In the genomic region with DNA sequence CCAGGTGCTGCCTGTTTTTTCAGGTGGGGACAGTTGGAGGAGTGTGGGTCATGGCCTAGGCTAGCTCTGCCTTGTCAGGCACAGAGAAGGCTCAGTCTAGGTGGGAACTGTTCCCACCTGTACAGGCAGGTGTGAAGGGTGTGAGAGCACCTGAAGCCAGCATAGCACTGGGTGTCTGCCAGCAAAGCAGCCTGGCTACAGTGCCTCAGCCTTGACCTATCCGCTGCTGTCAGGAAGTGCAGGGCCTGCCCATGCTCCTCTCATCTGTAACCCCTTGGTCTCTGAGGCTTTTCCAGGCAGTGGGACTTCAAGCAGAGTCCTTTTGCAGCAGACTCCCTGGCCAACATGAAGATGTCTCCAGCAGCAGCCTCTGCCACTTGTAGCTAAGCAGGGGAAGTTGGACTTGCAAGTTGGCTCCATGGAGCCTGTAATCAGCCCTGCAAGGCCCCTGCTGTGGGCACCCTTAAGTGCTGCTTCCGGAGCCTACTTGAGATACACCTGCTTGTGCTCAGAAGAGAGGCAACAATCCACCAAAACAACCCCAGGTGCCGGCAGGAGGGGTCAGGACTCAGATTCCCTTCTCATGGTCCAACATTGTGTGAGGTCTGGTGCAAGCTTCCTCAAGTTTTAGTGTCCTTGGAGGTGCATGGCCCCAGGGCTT, we compare ENCODE assay signal across 10 mouse cellular contexts. TPM values are rescaled to one million over a fixed set of nuclear protein-coding genes. Genes with fewer than 3 reads are reported as not detected.
DNase-seq lines count a peak whose midpoint lies in the region; ATAC-seq lines count a peak whose summit lies in the region.
"Had no signal": no experiment of that assay in that cellular context is flagged by ENCODE, and none has a peak within 500 bp of the region (broad histone marks: within the 10 kb centered on the region; RNA-seq: fewer than 3 reads in every experiment).

No protein-coding gene starts in this region.

- peak overlapping the region; percentile 6; the same call in 1 of the 2 replicates for H3K9ac ChIP-seq in heart, embryonic 13.5 days
- H3K9ac ChIP-seq in neural tube, embryonic 11.5 days (ENCODE audit: low read length) = no peak overlapping the region
- no peak overlapping the region; the same call in 1 of the 2 replicates for H3K9ac ChIP-seq in midbrain, embryonic 14.5 days (replicated peaks; ENCODE audit: low read length)

- no peak overlapping the region for H3K4me3 ChIP-seq in heart, embryonic 13.5 days
- H3K4me3 ChIP-seq in neural tube, embryonic 11.5 days (ENCODE audit: low read depth, low read length) = no peak overlapping the region
- no peak overlapping the region for H3K4me3 ChIP-seq in midbrain, embryonic 14.5 days (replicated peaks; ENCODE audit: low read depth, low read length)

- H3K36me3 ChIP-seq in heart, embryonic 13.5 days = peaks cover 43% of the 10 kb centered on the region
- H3K36me3 ChIP-seq in neural tube, embryonic 11.5 days (ENCODE audit: control insufficient read depth, insufficient read depth, low read length) = no peaks in the 10 kb centered on the region; the same call in none of the 2 replicates
- no peaks in the 10 kb centered on the region for H3K36me3 ChIP-seq in midbrain, embryonic 14.5 days (ENCODE audit: control insufficient read depth, insufficient read depth, low read length)

- no peak for ATAC-seq in heart, embryonic 13.5 days (ENCODE audit: extremely low read depth, insufficient number of reproducible peaks, low FRiP score, low TSS enrichment)
- no peak for ATAC-seq in neural tube, embryonic 11.5 days (ENCODE audit: insufficient read depth, low FRiP score, low TSS enrichment)
- no peak for ATAC-seq in midbrain, embryonic 14.5 days (ENCODE audit: low FRiP score, low TSS enrichment)
- ATAC-seq in activated CD4-positive, CD25-positive, alpha-beta regulatory T cell, adult 4 months = no peak

- no peak for DNase-seq in heart, postnatal 4 days
- DNase-seq in neural tube, embryonic 11.5 days (ENCODE audit: low spot score) = no peak
- DNase-seq in neural tube, embryonic 10.5 days (ENCODE audit: extremely low spot score, low spot score) = no peak
- DNase-seq in midbrain, embryonic 14.5 days = no peak
- peak; percentile 67 for DNase-seq in thymus, postnatal 4 days
- DNase-seq in spleen, adult 18-20 months = no peak
- DNase-seq: cerebellum, adult 2 months; kidney, postnatal 14 days had no signal

- 64% methylated on average over 3 of the region's 3 CpGs for WGBS in heart, embryonic 13.5 days
- 75% methylated on average over 3 of the region's 3 CpGs for WGBS in neural tube, embryonic 11.5 days
- WGBS in midbrain, embryonic 14.5 days = 72% methylated on average over 3 of the region's 3 CpGs

- H3K27me3 ChIP-seq in heart, embryonic 13.5 days (replicated peaks) = no peaks in the 10 kb centered on the region
- no peaks in the 10 kb centered on the region for H3K27me3 ChIP-seq in neural tube, embryonic 11.5 days (ENCODE audit: control insufficient read depth, insufficient read depth, low read length)
- no peaks in the 10 kb centered on the region for H3K27me3 ChIP-seq in midbrain, embryonic 14.5 days (ENCODE audit: control insufficient read depth, insufficient read depth, low read length)

- H3K9me3 ChIP-seq in heart, embryonic 13.5 days = no peaks in the 10 kb centered on the region
- H3K9me3 ChIP-seq in neural tube, embryonic 11.5 days (ENCODE audit: control insufficient read depth, low read length) = no peaks in the 10 kb centered on the region
- H3K9me3 ChIP-seq in midbrain, embryonic 14.5 days (ENCODE audit: control insufficient read depth, low read length) = no peaks in the 10 kb centered on the region

- no peak overlapping the region for H3K4me2 ChIP-seq in heart, embryonic 13.5 days
- H3K4me2 ChIP-seq in neural tube, embryonic 11.5 days (ENCODE audit: low read depth) = no peak overlapping the region
- H3K4me2 ChIP-seq in midbrain, embryonic 14.5 days (ENCODE audit: low read length) = peak overlapping the region; percentile 15; the same call in 1 of the 2 replicates

- 0 out of 2 replicates have a peak overlapping the region, but pooled peaks have one; percentile 9 for H3K27ac ChIP-seq in heart, embryonic 13.5 days (replicated peaks)
- H3K27ac ChIP-seq in neural tube, embryonic 11.5 days (ENCODE audit: low read depth, low read length) = 0 out of 2 replicates have a peak overlapping the region, but pooled peaks have one; percentile 11
- peak overlapping the region; percentile 78 for H3K27ac ChIP-seq in midbrain, embryonic 14.5 days (replicated peaks; ENCODE audit: low read depth, low read length)

- H3K4me1 ChIP-seq in heart, embryonic 13.5 days = peaks cover 76% of the 10 kb centered on the region
- peaks cover 11% of the 10 kb centered on the region for H3K4me1 ChIP-seq in neural tube, embryonic 11.5 days (ENCODE audit: control insufficient read depth, insufficient read depth, low read length)
- H3K4me1 ChIP-seq in midbrain, embryonic 14.5 days (ENCODE audit: control insufficient read depth, insufficient read depth, low read length) = peaks cover 46% of the 10 kb centered on the region

RNA-seq across cellular contexts. Expression of gene Rai1, which starts 55.8 kb away (rescaled TPM):
- 16.1 and 18.2 TPM in 2 replicates for polyA plus RNA-seq in heart, embryonic 13.5 days (2015; fragmentation: Nextera tagmentation; extraction: Ambion mirVana)
- total RNA-seq in heart, postnatal 4 days (2021) = 10 to 100 TPM; 50.6 to 58.0 TPM
- polyA plus RNA-seq in neural tube, embryonic 11.5 days (2014; fragmentation: Nextera tagmentation; extraction: Ambion mirVana) = 28.5 and 31.4 TPM in 2 replicates
- 37.7 and 39.9 TPM in 2 replicates for polyA plus RNA-seq in midbrain, embryonic 14.5 days (2014; fragmentation: Nextera tagmentation; extraction: Ambion mirVana)
- polyA plus RNA-seq in activated CD4-positive, CD25-positive, alpha-beta regulatory T cell, adult 4 months (2017; shearing (Covaris generic)) = 10 to 100 TPM in 1 of 2 experiments, 1 to 10 TPM in 1; 7.6 to 11.3 TPM

Comparison
In these comparisons a context has a peak if more than half of its experiments do, and no peak if none do; other contexts are left out.
1. H3K27ac ChIP-seq: peak in every context shown above with its lines; median percentile 78 in midbrain, embryonic 14.5 days; 11 in neural tube, embryonic 11.5 days; 9 in heart, embryonic 13.5 days.